Mouse (Mus musculus) lung, postnatal 0 days (tissue): ENCODE measurements around the gene Trim61.

Source experiments
- CTCF ChIP-seq: IDR thresholded peaks from 2 replicates; pipeline ENCODE4 v1.5.1; 2016; ENCODE audit warnings: antibody characterized with exemption, mild to moderate bottlenecking
- EP300 ChIP-seq: IDR thresholded peaks from 2 replicates; pipeline ENCODE4 v1.6.1; 2016; ENCODE audit warnings: antibody characterized with exemption, mild to moderate bottlenecking, control low read depth

DNA sequence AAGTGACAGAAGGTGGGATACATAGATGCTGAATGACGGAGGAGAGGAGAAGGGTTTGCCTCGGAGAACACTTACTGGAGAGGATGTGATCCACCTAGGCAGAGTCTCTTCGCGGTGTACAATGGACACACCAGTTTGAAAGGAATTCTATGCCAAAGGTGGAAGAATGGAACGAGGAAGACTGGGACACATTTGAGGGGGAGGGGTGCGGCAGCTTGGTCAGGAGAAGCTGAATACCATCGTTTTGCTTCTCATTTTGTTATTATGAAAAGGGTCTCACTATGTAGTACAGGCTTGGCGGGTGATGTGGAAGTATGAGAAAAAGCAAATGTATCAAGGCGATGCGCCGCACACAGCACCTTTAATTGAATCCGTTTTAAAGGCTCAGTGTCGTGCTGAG is 14.7 kb upstream of the Trim61 start:
- no peak for TF ChIP-seq CTCF
- no peak for TF ChIP-seq EP300
